Comparison of ENCODE assay signal across 18 mouse cellular contexts in the genomic region with DNA sequence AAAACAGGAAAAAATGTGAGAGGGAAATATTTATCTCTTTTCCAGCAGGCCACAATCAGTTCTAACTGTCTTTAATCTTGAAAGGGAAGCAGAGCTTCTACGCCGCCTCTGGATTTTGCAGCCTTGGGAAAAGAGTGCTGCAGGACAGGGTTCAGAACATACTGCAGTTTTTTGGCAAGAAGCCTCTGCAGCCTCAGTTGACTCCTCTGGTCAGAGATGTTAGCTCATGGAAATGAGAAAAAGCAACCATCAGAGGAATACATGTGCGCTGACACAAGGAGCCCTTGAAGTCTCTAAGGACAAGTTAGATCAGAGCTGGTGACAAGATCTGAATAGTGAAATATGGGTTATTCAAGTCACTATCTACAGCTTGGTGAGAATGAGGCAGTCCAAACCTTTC.
DNase-seq lines count a peak whose midpoint lies in the region; TF ChIP-seq lines count a peak whose summit lies in the region.
"Had no signal": no experiment of that assay in that cellular context is flagged by ENCODE, and none has a peak within 500 bp of the region (broad histone marks: within the 10 kb centered on the region; RNA-seq: fewer than 3 reads in every experiment).

No protein-coding gene starts in this region.

- 89% methylated on average over 3 of the region's 3 CpGs for WGBS in kidney, adult 2 months
- WGBS in lung, adult 2 months = 83% methylated on average over 3 of the region's 3 CpGs

- H3K36me3 ChIP-seq in kidney, adult 2 months (ENCODE audit: control insufficient read depth, insufficient read depth, low read length) = no peaks in the 10 kb centered on the region
- H3K36me3 ChIP-seq: embryonic facial prominence, embryonic 15.5 days; forebrain, embryonic 10.5 days; heart, embryonic 15.5 days; hindbrain, embryonic 13.5 days had no signal

- H3K4me3 ChIP-seq in gastrocnemius, adult 2 months = no peak overlapping the region
- H3K4me3 ChIP-seq in kidney, adult 2 months (ENCODE audit: insufficient read depth, low read depth, low read length) = no peak overlapping the region
- no peak overlapping the region for H3K4me3 ChIP-seq in lung, adult 2 months (replicated peaks; ENCODE audit: extremely low read depth, low read depth, low read length)
- H3K4me3 ChIP-seq: embryonic facial prominence, embryonic 15.5 days; erythroblast, embryonic 14.5 days; forebrain, embryonic 10.5 days; heart, adult 2 months; heart, embryonic 15.5 days; hindbrain, embryonic 13.5 days had no signal

- H3K4me1 ChIP-seq in kidney, adult 2 months (ENCODE audit: control insufficient read depth, insufficient read depth, low read length) = no peaks in the 10 kb centered on the region
- no peaks in the 10 kb centered on the region for H3K4me1 ChIP-seq in lung, adult 2 months (ENCODE audit: control insufficient read depth, insufficient read depth, low read length)
- H3K4me1 ChIP-seq: embryonic facial prominence, embryonic 15.5 days; forebrain, embryonic 10.5 days; heart, embryonic 15.5 days; hindbrain, embryonic 13.5 days had no signal

- no peak overlapping the region for H3K27ac ChIP-seq in gastrocnemius, adult 2 months
- no peak overlapping the region for H3K27ac ChIP-seq in kidney, adult 2 months (ENCODE audit: insufficient read depth, low read depth, low read length)
- H3K27ac ChIP-seq: embryonic facial prominence, embryonic 15.5 days; forebrain, embryonic 10.5 days; heart, adult 2 months; heart, embryonic 15.5 days; hindbrain, embryonic 13.5 days; hindbrain, postnatal 0 days had no signal

- no peak for TF ChIP-seq CTCF in gastrocnemius, adult 2 months (IDR thresholded peaks at IDR 0.05)
- no peak for TF ChIP-seq CTCF in kidney, adult 2 months (conservative IDR thresholded peaks at IDR 0.05; ENCODE audit: insufficient read depth, insufficient read length, low read depth, low read length)
- TF ChIP-seq CTCF in lung, adult 2 months (IDR thresholded peaks at IDR 0.05; ENCODE audit: insufficient read depth, low read length) = no peak

- H3K27me3 ChIP-seq in kidney, adult 2 months (replicated peaks; ENCODE audit: control insufficient read depth, insufficient read depth, low read length) = no peaks in the 10 kb centered on the region
- H3K27me3 ChIP-seq: CH12.LX; embryonic facial prominence, embryonic 15.5 days; heart, embryonic 15.5 days; hindbrain, embryonic 13.5 days; Patski had no signal

- peak; percentile 20 for DNase-seq in gastrocnemius, adult 2 months
- DNase-seq in gastrocnemius, postnatal 36 days = no peak
- peak; percentile 7 to 10 for DNase-seq in kidney, postnatal 4 days
- no peak for DNase-seq in kidney, adult 2 months
- DNase-seq in lung, postnatal 10 days = peak; percentile 1
- DNase-seq in lung, adult 2 months = no peak
- no peak for DNase-seq in left cerebral cortex, postnatal 10 days (ENCODE audit: extremely low spot score in 1 of 2, low spot score in 2 of 2)
- DNase-seq: cerebellum, adult 8-10 months; embryo, embryonic 11 days; heart, adult 2 months had no signal

- intact Hi-C loops in gastrocnemius, adult 2 months (cut with DNase I) = no loop called here
- intact Hi-C loops in gastrocnemius, postnatal 36 days (cut with DNase I) = no loop called here
- intact Hi-C loops in left cerebral cortex, postnatal 10 days (cut with DNase I) = no loop called here

- no peak for TF ChIP-seq POLR2A in kidney, adult 2 months (IDR thresholded peaks at IDR 0.05; ENCODE audit: low read depth, low read length)
- TF ChIP-seq POLR2A in lung, adult 2 months (IDR thresholded peaks at IDR 0.05; ENCODE audit: borderline replicate concordance, extremely low read depth, low read depth, low read length) = no peak

Comparison
In these comparisons a context has a peak if more than half of its experiments do, and no peak if none do; other contexts are left out.
1. DNase-seq: peak in gastrocnemius, adult 2 months (single experiment), kidney, postnatal 4 days (2 of 2) and lung, postnatal 10 days (single experiment); none in gastrocnemius, postnatal 36 days (0 of 2), kidney, adult 2 months (single experiment), lung, adult 2 months (single experiment) and left cerebral cortex, postnatal 10 days (0 of 2).